25 mouse cellular contexts compared by ENCODE assay signal in the genomic region with DNA sequence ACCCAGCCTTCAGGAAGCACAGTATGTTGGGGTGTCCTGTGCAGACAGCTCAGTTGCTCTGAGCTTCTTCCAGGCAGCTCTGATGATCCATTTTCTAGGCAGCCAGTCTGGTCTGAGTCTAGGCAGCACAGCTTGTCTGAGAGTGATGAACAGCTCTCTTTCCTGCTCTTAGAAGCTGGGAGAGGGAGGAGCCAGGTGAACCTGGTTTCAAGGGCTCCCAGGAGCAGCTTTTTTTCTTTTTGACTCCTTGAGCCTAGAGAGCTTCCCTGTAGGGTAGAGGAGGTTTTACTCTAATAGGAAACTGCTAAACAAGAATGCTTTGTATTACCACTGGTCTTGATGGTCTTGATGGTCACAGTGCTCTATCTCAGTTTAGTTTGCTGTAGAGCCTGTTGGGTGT.
"Had no signal": no experiment of that assay in that cellular context is flagged by ENCODE, and none has a peak within 500 bp of the region (broad histone marks: within the 10 kb centered on the region; RNA-seq: fewer than 3 reads in every experiment).

No protein-coding gene starts in this region.

- H3K4me2 ChIP-seq: heart, embryonic 11.5 days; heart, embryonic 13.5 days; heart, embryonic 15.5 days; hindbrain, embryonic 13.5 days; hindbrain, embryonic 15.5 days; kidney, embryonic 15.5 days; limb, embryonic 13.5 days; limb, embryonic 15.5 days had no signal

- H3K9ac ChIP-seq: forebrain, postnatal 0 days; heart, embryonic 13.5 days; heart, embryonic 15.5 days; hindbrain, embryonic 13.5 days; hindbrain, embryonic 15.5 days; kidney, embryonic 15.5 days; limb, embryonic 13.5 days; limb, embryonic 15.5 days had no signal

- H3K9me3 ChIP-seq: heart, embryonic 13.5 days; heart, embryonic 15.5 days; hindbrain, embryonic 13.5 days; hindbrain, embryonic 15.5 days; kidney, embryonic 15.5 days; limb, embryonic 13.5 days; limb, embryonic 15.5 days had no signal

- ATAC-seq: forebrain, postnatal 0 days; hindbrain, postnatal 0 days; intestine, embryonic 16.5 days had no signal

- DNase-seq: forebrain, postnatal 0 days; gastrocnemius, postnatal 14 days; gastrocnemius, postnatal 36 days; heart, adult 18-20 months; heart, postnatal 14 days; heart, postnatal 36 days; kidney, adult 11 months; kidney, adult 2 months; kidney, adult 9 months; kidney, postnatal 14 days; kidney, postnatal 36 days; layer of hippocampus, adult 9-11 months; layer of hippocampus, postnatal 36 days; left cerebral cortex, postnatal 4 days had no signal

- H3K27ac ChIP-seq: heart, embryonic 13.5 days; heart, embryonic 15.5 days; hindbrain, embryonic 13.5 days; hindbrain, embryonic 15.5 days; hindbrain, postnatal 0 days; kidney, embryonic 15.5 days; kidney, postnatal 0 days; limb, embryonic 13.5 days; limb, embryonic 15.5 days had no signal

- H3K4me1 ChIP-seq: hindbrain, embryonic 15.5 days; kidney, embryonic 15.5 days had no signal

- H3K4me3 ChIP-seq: heart, embryonic 13.5 days; heart, embryonic 15.5 days; hindbrain, embryonic 13.5 days; hindbrain, embryonic 15.5 days; kidney, embryonic 15.5 days; limb, embryonic 13.5 days; limb, embryonic 15.5 days had no signal

- H3K27me3 ChIP-seq: heart, embryonic 13.5 days; heart, embryonic 15.5 days; hindbrain, embryonic 13.5 days; hindbrain, embryonic 15.5 days; kidney, embryonic 15.5 days; limb, embryonic 13.5 days; limb, embryonic 15.5 days had no signal
